Mouse (Mus musculus): ENCODE data around the gene Sap25. TPM values are rescaled to one million over a fixed set of nuclear protein-coding genes. Genes with fewer than 3 reads are reported as not detected.

Gene Sap25
- total RNA-seq, 2 experiments from 2014 or later: 4.8 to 7.2 TPM

DNA sequence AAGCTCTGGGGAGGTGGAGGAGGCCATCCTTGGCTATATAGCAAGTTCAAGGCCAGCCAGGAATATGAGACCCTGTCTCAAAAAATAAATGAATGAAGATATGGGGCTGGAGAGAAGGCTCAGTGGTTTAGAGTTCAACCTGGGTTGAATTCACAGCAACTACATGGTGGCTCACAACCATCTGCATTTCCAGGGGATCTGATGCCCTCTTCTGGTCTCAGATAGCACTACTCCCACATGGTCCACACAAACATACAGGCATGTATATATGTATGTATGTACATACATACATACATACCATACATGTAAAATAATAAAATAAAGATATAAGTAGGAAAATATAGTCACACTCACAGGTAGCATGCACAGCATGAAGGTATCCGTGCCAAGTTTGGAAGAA lies 29.1 kb downstream of the Sap25 start:
- Histone ChIP-seq H3K4me3 (no peak overlapping the region), H3K27ac (no peak overlapping the region)
- intact Hi-C loops (cut with DNase I): no loop called here
- TF ChIP-seq CTCF (IDR thresholded peaks at IDR 0.05): peak; percentile 24
- no peak for DNase-seq (ENCODE audit: extremely low spot score in 1 of 2, low spot score in 2 of 2)

DNA sequence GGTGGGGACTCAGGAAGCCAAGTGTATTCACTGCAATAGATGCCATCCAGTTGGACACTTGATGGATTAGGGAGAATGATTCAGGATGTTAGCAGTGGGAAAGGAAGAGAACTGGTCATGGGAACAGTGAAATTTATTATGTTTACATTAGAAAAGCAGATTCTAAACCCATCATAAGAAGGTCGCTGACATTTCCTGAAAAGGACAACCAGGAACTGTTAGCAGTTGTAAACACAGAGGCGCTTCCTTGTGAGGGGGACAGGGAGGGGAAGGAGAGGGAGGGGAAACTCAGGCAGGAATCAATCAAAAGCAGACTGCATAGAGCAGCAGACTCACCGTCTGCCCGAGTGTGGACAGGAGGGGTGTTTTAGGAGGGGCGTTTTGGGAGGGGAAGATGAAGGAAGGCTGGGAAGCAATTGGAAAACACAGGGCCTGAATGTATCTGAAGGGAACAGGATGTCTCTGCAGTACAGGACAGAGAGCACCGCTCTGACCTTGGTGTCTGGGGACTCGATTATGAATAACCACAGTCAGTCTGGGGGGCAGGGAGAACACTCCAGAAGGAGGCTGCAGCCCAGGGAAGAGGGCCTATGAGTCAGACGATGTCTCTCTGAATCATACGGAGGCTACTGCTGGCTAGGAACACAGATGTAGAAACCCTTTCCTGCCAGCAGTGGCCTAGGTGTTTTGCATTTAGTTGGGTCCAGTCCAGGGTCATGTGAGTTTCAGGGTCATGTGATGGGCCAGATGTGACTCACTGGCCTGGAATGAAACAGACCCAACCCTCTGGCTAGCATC lies 30.5 kb downstream of the Sap25 start:
- intact Hi-C loops (cut with DNase I): loop anchor here (2.0 kb wide), 1 partner anchor 15 kb away; no protein-coding TSS in a partner anchor
- peak in 1 of 2 experiments; percentile 30 for DNase-seq (ENCODE audit: extremely low spot score in 1 of 2, low spot score in 2 of 2)
- peak overlapping the region; percentile 67 for H3K27ac ChIP-seq

DNA sequence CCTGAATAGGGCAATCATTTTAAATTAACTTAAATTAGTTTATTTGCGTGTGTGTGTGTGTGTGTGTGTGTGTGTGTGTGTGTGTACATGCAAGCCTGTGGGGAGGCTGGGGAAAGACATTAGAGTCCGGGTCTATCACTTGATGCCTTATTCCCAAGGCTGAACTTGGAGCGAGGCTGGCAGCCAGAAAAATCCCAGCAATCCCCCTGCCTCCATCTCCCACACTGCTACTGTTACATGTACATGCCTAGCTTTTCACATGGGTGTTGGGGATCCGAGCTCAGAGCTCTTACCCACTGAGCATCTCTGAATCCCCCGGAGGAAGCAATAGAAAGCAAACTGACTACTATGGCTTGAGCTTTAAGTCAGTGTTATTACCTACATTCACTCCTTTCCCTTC lies 31.2 kb downstream of the Sap25 start:
- intact Hi-C loops (cut with DNase I): loop anchor here (2.0 kb wide), 1 partner anchor 16 kb away; no protein-coding TSS in a partner anchor
- DNase-seq (ENCODE audit: extremely low spot score in 1 of 2, low spot score in 2 of 2): no peak
- TF ChIP-seq CTCF (IDR thresholded peaks at IDR 0.05): no peak
- 0 out of 2 replicates have a peak overlapping the region, but pooled peaks have one; percentile 7 for H3K27ac ChIP-seq
- H3K4me3 ChIP-seq: no peak overlapping the region

More for the DNA sequence above, 30.5 kb downstream of the Sap25 start:
- TF ChIP-seq CTCF (IDR thresholded peaks at IDR 0.05): peak; percentile 3
- H3K4me3 ChIP-seq: no peak overlapping the region

DNA sequence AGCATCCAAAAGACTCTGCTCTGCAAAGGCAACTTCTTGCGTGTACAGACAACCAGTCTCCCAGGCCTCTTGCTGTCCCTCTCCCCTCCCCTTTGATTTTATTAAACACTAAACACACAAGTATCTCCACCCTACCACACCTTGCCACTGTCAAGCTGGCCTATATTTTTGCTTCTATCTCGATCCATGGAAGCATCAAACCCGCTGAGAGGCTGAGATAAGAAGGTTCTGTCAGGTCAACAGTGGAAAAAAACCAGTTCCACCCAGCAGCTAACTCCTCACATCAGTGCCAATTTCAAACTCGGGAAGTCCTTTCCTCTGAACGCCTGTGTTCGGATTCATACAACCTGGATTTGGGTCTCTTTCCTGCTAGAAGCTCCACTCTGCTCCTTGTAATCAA lies 31.9 kb downstream of the Sap25 start:
- intact Hi-C loops (cut with DNase I): loop anchor here (2.0 kb wide), 1 partner anchor 16 kb away; no protein-coding TSS in a partner anchor
- no peak for DNase-seq (ENCODE audit: extremely low spot score in 1 of 2, low spot score in 2 of 2)
- no peak overlapping the region for H3K27ac ChIP-seq
- H3K4me3 ChIP-seq: no peak overlapping the region
- TF ChIP-seq CTCF (IDR thresholded peaks at IDR 0.05): no peak

DNA sequence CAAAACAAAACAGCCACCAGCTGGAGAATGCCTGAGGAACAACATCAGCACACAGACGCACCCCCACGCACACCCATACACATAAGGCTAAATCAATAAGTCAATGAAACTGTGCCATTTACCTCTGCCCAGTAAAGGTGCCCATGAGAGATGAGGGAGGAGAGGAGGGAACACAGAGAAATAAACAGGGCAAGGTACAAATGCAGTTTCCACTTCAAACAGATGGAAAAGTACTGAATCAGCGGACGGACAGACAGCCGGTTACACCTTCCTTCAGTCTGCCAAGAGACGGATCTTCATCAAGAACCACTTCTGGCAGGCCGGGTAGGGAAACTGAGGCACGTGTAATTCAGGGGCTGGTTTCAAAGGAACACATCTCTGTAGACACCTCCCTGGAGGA lies 33.7 kb downstream of the Sap25 start:
- no peak for TF ChIP-seq CTCF (IDR thresholded peaks at IDR 0.05)
- Histone ChIP-seq H3K27ac (no peak overlapping the region), H3K4me3 (no peak overlapping the region)
- intact Hi-C loops (cut with DNase I): no loop called here
- DNase-seq (ENCODE audit: extremely low spot score in 1 of 2, low spot score in 2 of 2): no peak

DNA sequence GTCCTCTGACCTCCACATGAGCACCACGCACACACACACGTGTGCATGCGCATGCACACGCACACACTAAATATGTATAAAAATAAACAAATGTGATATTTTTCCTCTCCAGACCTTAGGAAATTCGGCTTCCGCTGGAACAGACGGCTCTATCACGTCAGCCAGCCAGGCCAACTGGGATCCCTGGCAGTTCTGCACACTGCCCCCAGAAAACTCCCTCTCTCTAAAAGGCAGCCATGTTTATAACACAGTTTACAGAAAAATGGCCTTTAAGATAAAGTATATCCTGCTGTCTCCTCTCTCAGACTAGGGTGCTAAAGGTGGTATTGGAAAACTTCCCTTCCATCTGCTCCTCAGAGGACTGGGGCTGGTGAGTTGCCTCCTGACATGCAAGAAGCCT lies 36.7 kb downstream of the Sap25 start:
- DNase-seq (ENCODE audit: extremely low spot score in 1 of 2, low spot score in 2 of 2): no peak
- no peak for TF ChIP-seq CTCF (IDR thresholded peaks at IDR 0.05)
- Histone ChIP-seq H3K27ac (no peak overlapping the region), H3K4me3 (no peak overlapping the region)
- intact Hi-C loops (cut with DNase I): no loop called here

DNA sequence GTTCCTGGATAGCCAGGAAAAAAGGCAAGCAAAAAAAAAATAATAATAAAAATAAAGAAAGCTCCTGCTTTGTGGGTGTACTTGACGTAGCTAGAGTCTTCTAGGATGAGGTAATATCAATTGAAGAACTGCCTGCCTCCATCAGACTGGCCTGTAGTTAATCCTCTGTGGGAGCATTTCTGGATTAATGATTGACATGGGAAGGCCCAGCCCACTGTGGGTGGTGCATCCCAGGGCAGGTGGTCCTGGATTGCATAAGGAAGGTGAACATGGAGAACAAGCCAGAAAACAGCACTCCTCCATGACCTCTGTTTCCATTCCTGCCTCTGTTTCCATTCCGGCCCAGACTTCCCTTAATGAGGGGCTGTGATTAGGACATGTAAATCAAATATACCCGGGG lies 37.6 kb downstream of the Sap25 start:
- intact Hi-C loops (cut with DNase I): no loop called here
- Histone ChIP-seq H3K27ac (no peak overlapping the region), H3K4me3 (no peak overlapping the region)
- TF ChIP-seq CTCF (IDR thresholded peaks at IDR 0.05): no peak
- no peak for DNase-seq (ENCODE audit: extremely low spot score in 1 of 2, low spot score in 2 of 2)

DNA sequence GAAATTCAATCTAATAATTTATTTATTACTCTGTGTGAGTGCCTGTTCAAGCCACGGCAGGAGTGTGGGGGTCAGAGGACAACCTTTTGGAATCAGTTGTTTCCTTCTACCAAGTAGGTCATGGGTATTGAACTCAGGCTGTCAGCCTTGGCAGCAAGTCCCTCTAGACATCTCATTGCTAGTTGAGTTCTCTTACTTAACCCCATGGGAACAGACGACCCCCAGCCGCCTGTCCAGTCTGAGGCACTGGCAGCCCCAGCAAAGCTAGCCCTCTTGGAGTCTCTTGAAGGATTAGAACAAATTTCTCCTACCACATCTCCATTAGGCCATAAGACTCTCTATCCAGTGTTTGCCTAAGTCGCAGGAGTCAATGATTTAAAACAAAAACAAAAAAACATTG lies 38.6 kb downstream of the Sap25 start:
- Histone ChIP-seq H3K27ac (no peak overlapping the region), H3K4me3 (no peak overlapping the region)
- intact Hi-C loops (cut with DNase I): no loop called here
- no peak for TF ChIP-seq CTCF (IDR thresholded peaks at IDR 0.05)
- DNase-seq (ENCODE audit: extremely low spot score in 1 of 2, low spot score in 2 of 2): no peak

DNA sequence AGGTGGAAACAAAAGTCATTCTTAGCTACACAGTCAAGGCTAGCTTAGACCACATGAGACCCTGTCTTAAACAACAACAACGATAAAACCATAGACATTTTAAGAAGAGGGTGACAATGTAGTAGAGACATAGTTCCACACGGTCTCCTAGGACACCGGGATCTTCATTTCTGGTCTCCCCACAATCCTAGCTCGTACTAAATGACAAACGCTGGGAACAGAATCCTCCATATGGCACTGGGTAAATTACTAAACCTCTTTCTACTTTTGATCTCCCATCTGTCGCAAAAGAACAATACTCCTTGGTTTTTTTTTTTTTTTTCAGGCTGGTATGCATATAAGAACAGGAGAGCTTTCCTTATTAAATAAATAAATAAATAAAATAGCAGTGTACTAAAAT lies 41.4 kb downstream of the Sap25 start:
- intact Hi-C loops (cut with DNase I): loop anchor here (2.0 kb wide), 2 partner anchors 54 to 58 kb away; partner anchors contain the start of genes Fbxo24, Gm20605, Lrch4 and Nyap1
- DNase-seq (ENCODE audit: extremely low spot score in 1 of 2, low spot score in 2 of 2): no peak
- TF ChIP-seq CTCF (IDR thresholded peaks at IDR 0.05): no peak
- Histone ChIP-seq H3K4me3 (peak overlapping the region; percentile 96), H3K27ac (no peak overlapping the region)

DNA sequence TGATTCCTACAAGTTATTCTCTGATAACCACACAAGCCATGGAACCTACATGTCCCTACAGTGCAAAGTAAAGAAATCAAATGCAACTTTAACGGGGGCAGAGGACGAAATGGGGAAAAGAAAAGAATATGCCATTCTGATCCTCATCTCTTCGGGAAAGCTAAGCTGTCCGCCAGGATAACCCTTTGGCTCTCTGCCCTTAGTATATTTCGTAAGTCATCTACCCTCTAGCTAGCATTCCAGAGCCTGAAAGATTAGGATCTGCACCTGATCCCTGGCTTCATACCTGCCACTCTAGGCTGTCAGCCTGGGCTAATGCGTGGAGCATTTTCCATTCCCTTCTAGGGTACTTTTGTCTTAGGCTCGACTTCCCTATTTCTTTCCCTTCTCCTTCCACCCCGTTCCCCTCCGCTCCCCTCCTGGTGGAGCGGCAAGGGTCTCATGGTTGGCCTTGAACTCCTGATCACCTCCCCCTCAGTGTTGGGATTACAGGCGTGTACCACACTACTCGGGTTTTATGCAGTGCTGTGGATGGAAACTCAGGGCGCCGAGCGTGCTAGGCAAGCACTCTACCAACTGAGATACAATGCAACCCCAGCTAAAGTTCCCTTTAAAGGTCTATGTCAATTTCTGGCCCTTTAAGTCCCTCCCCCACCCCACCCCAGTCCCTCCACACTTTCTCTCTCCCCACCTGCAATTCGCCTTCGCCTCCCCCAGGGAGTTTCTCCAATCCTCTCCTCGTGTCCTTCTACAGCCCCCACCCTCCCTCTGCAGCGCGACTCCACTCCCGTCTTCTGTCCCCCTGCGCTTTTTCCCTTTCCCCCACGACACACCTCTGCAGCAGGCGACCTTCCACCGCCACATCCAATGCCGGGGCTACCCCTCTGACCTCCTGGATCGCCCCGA lies 42.5 kb downstream of the Sap25 start:
- intact Hi-C loops (cut with DNase I): loop anchor here (2.0 kb wide), 2 partner anchors 55 to 57 kb away; partner anchors contain the start of genes Fbxo24, Gm20605, Lrch4 and Nyap1
- Histone ChIP-seq H3K27ac (peak overlapping the region; percentile 71), H3K4me3 (peak overlapping the region; percentile 96)
- TF ChIP-seq CTCF (IDR thresholded peaks at IDR 0.05): no peak; the same call in 1 of the 2 replicates
- DNase-seq (ENCODE audit: extremely low spot score in 1 of 2, low spot score in 2 of 2): no peak

DNA sequence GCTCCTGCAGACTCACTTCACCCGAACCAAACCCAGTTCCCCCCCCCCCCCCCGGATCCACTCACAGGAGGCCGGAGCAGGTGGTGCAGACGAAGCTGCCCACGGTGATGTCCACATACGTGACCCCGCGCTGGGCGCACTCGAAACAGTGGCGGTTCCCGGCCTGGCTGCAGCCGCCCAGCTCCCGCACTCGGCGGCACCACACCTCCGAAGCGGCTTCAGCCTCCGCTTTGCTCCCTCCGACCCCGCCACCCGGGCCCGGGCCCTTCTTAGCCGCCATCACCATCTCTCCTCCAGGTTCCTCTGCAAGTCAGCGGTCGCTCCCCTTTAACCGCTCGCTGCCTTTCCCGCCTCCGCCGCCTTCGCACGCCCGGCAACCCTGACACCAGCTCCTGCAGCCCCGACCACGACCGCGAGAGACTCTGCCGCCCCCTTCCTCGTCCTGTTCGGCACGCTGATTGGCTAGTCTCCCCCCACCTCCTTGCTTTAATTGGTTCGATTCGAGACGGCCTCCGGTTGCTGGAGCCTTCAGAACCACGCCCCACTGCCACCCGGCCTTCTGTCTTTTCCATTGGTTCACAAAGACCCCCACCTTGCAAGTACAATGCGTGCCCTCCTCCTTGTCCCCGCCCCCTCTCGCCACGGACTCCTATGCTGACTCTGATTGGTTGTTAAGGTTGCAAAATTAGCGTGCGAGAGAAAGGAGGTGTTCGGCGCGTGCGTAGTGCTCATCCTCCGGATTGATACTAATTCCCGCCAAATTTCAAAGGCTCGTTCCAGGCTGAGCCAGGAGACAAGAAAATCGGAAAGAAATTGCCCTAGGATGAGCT lies 43.4 kb downstream of the Sap25 start, which contains the start of gene Agfg2:
Agfg2 (minus strand) TSS at position 433 of the 830 bp plus-strand sequence.
- intact Hi-C loops (cut with DNase I): no loop called here

More for the DNA sequence above, 43.4 kb downstream of the Sap25 start, which contains the start of gene Agfg2:
- H3K27ac ChIP-seq: peak within 1 kb of the TSS; percentile 71
- DNase-seq (ENCODE audit: extremely low spot score in 1 of 2, low spot score in 2 of 2): peak; percentile 95 to 98
- peak; percentile 10; the same call in 1 of the 2 replicates for TF ChIP-seq CTCF (IDR thresholded peaks at IDR 0.05)
- H3K4me3 ChIP-seq: peak within 1 kb of the TSS; percentile 96
